Mouse (Mus musculus) embryonic fibroblast, embryonic 13.5 days (primary cell): ENCODE data around the gene Wfs1. TPM values are rescaled to one million over a fixed set of nuclear protein-coding genes. Genes with fewer than 3 reads are reported as not detected.

Experiments used
- H3K27ac ChIP-seq: 2 replicates; pipeline ENCODE4 v1.5.1; 2012; ENCODE audit warnings: low read length, control low read depth, inconsistent platforms; ENCODE audit not compliant: insufficient read depth
- H3K4me1 ChIP-seq: 2 replicates; pipeline ENCODE4 v1.6.1; 2011; ENCODE audit warnings: low read length; ENCODE audit not compliant: control insufficient read depth, insufficient read depth
- H3K4me3 ChIP-seq: 2 replicates; pipeline ENCODE4 v1.5.1; 2011; ENCODE audit warnings: mild to moderate bottlenecking, control low read depth, low read length; ENCODE audit not compliant: insufficient read depth
- CTCF ChIP-seq: IDR thresholded peaks from 2 replicates; pipeline ENCODE4 v1.5.1; 2011; ENCODE audit warnings: mild to moderate bottlenecking, control low read depth, low read length, moderate library complexity, borderline replicate concordance; ENCODE audit not compliant: insufficient read depth
- POLR2A ChIP-seq: IDR thresholded peaks from 2 replicates; pipeline ENCODE4 v1.6.1; 2011; ENCODE audit warnings: low read depth, mild to moderate bottlenecking, control low read depth, low read length, moderate library complexity
- polyA plus RNA-seq: library from polyadenylated mRNA; stranded (reverse); fragments of >200 nt; gene quantifications from 2 replicates; pipeline ENCODE4 v1.2.4, GENCODE M21; 2011; ENCODE audit warnings: low read depth; ENCODE audit not compliant: missing spikeins, insufficient read length

The Wfs1 gene
- polyA plus RNA-seq, 1 experiment = 23.7 TPM

DNA sequence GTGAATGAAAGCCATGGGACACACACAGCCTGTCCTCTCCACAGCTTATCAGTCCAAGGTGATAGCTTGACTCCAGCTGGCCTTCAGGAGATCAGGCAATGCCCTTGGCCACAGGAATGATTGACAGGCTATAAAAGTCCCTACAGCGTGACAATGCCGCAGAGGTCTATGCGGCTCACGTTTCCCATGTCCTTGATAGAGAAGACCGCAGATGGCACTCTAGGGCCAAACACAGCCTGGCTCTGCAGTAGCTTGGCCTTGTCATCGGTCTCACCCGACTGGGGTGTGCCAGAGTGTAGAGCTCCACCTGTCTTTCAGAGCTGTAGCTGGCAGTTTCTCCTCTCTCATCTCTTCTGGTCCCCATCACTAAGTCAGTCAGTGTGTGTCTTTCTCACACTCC lies 52.5 kb downstream of the Wfs1 start:
- no peak overlapping the region for H3K4me3 ChIP-seq
- no peak for TF ChIP-seq POLR2A
- no peak for TF ChIP-seq CTCF
- H3K27ac ChIP-seq = no peak overlapping the region
- no peaks in the 10 kb centered on the region for H3K4me1 ChIP-seq

DNA sequence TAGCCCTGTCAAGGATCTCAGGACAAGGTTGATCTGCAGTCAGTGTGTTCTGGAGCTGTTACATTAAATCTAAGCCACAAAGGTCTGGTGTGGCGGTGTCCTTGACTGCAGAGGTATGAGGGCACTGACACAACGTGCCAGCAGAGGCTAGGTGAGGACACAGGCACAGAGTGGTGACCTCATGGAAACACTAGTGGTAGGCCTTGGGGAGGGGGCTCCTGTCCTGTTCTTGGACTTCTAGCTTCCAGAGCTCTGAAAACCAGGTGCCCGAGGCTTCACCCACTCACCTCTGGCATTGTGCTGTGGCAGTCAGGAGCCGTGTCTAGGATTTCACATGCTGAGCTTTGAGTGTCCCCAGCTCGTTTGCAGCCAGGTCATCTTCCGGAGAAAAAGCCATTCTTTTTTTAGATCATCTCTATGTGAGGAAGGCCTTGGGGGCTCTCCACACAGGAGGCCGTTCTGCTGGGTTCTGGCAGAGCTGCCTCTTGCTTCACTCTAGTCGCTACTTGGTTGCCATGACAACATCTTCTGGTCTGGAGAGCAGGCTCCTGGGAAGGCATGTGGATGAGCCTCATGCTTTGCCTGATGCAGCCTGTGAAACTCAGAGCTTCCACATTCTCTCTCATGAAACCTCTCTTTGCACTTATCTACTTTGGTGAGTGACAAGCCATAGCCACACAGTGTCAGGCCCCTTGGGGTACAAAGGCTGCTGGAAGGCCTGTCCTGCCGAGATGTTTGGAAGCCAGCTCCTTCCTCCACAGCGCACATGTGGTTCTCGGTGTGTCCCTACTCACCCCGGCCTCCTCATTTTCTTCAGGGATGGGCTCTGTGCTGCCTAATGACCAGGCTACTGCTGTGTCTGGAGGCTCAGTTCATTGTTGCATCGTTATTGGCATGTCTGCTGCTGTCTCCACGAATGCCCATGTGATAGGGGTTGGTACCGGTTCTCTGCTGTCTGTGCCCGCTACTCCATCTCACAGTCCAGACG lies 53.2 kb downstream of the Wfs1 start:
- Histone ChIP-seq H3K27ac (no peak overlapping the region), H3K4me3 (no peak overlapping the region), H3K4me1 (no peaks in the 10 kb centered on the region)
- TF ChIP-seq CTCF = no peak
- no peak for TF ChIP-seq POLR2A

DNA sequence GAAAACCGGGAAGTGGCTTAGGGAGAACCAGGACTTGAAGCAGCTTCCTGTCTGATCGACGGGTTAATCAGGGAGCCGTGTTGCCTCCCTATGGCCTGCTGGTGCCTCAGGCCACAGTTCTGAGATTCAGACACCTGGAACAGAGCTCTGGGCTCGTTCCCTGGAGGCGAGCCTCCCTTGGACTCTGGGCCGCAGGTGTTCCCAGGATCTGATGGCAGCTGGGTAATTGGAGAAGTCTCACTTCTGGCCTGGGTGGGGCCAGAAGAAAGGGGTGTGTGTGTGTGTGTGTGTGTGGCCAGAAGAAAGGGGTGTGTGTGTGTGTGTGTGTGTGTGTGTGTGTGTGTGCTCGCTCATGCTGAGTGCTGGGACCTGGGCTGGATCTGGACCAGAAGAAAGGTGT lies 55.6 kb downstream of the Wfs1 start:
- Histone ChIP-seq H3K4me1 (no peaks in the 10 kb centered on the region), H3K27ac (no peak overlapping the region), H3K4me3 (no peak overlapping the region)
- TF ChIP-seq POLR2A (no peak), CTCF (no peak)

DNA sequence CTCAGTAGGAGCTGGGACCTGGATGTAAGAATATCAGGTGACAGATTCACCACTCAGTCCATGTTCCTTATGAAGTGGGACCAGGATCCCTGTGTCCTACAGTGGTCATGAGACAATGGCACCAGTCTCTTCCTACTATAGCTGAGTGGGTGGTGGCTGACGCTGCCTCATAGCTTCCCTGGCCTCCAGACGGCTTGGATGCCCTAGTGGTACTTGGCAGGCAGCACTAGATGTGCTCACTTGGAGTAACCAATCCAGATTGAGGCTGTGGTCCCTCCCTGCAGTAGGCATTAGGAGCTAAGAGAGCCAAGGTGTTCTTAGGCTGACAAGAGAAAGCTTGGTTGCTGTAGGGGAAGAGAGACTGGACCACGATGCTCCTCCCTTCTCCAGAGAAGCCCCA lies 59.6 kb downstream of the Wfs1 start:
- Histone ChIP-seq H3K4me1 (no peaks in the 10 kb centered on the region), H3K4me3 (no peak overlapping the region), H3K27ac (no peak overlapping the region)
- TF ChIP-seq CTCF (no peak), POLR2A (no peak)

DNA sequence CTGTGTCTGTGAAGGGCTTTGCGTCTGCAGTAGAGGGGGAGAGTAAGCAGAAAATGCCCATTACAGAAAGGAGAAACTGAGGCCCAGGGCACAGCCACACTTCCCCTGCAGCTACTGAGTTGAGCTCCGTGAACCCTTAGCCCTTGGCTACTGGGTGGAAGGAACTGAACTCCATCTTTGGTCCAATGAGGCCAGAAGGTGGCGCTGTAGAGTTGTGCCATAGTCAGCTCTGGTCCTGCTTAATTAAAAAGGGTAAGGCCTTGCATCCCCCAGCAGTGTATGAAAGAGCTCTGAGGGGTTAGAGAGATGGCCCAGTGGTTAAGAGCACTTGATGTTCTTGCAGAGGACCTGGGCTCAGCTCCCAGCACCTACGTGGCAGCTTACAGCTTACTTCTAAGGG lies 60.3 kb downstream of the Wfs1 start:
- no peak overlapping the region for H3K4me3 ChIP-seq
- no peak overlapping the region for H3K27ac ChIP-seq
- TF ChIP-seq CTCF (no peak), POLR2A (no peak)
- no peaks in the 10 kb centered on the region for H3K4me1 ChIP-seq

DNA sequence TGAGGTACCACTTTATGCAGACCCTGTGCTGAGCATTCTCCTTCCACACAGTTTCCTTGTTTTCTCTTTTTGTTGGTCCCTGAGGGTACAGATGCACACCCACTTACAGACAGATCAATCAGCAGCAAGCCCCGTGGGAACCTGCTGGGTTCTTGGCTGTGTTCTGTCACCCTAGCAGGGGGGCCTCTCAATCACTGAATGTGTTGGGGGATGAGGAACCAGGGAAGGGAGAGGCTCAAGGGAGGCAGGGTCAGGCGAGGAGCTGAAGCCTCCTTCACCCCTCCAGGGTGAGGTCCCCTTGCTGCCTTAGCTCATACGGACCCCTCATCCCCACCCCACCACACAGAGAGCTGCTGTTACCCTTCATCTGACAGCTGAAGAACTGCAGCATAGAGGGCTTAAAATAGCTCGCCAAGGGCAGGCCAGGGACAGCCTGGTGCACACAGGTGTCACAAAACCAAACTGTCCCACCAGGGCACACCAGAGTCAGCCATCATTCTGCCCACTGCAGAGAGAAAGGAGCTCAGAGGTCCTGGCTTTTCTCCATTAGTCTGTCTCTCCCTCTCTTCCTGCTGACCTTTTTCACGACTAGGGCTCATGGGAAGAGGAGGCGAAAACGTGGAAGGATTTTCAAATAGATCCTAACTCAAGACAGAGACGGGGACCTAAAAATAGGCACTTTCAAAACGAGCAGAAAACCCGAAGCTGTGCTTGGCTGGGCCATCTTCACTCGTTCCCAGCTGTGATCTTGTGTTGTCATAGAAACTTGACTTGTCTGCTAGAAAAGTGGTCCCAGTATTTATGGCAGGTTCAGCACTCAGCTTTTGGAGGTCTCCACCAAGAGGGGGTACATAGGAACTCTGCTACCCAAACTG lies 64.9 kb downstream of the Wfs1 start:
- no peak overlapping the region for H3K27ac ChIP-seq
- TF ChIP-seq CTCF (no peak), POLR2A (no peak)
- no peaks in the 10 kb centered on the region for H3K4me1 ChIP-seq
- no peak overlapping the region for H3K4me3 ChIP-seq

DNA sequence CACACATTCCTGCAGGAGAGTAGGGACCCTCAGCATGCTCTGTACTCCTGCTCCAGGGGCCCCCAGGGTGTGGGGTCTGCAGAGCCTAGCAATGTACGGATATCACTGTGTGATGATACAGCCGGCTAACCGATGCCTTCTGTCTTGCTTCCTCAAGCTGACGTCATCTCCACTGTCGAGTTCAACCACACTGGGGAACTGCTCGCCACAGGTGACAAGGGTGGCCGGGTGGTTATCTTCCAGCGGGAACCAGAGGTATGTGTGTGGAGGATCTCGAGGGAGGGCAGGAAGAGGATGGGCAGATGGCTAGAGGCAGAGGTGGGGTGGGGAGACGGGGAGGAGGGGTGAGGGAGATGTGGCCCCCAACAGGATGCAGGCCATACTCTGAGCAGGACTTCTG lies 66.2 kb downstream of the Wfs1 start:
- Histone ChIP-seq H3K4me1 (no peaks in the 10 kb centered on the region), H3K4me3 (no peak overlapping the region), H3K27ac (no peak overlapping the region)
- TF ChIP-seq CTCF = no peak
- no peak for TF ChIP-seq POLR2A

DNA sequence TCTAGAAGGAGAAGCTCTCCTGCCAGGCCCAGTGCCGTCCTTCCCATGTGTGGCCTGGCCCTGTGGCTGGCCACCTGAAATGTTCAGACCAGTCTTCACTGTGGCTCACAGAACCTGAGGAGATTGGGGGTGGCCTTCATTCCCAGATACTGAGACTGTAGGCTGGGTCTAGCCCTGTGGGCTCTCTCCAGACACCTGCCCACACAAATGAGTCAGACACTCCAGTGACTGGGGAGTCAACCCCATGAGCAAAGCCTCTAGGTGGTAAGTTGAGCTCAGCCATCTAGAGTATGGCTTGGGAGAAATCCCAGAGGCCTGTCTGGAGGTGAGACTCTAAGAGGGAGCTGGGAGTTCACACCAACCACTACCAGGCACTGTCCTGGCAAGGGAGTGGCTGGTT lies 67.1 kb downstream of the Wfs1 start:
- TF ChIP-seq POLR2A (no peak), CTCF (no peak)
- Histone ChIP-seq H3K4me3 (no peak overlapping the region), H3K4me1 (no peaks in the 10 kb centered on the region), H3K27ac (no peak overlapping the region)

DNA sequence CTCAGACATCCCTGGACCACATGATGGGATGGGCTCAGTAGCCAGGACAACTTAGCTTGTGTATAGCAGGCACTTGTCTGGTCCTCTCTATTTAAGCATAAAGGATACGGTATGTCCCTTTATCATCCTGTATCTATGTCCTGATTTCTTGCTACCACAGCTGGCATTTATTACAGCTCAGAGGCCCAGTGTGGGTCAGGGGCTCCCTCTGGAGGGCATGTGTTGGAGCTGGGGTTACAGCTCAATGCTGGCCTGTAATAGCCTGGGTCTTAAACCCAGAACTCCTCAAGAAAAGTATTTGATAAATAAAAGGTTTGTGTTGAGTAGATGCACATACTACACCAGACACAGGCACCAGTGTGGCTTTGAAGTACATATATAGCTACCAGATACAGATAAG lies 68.9 kb downstream of the Wfs1 start:
- Histone ChIP-seq H3K4me3 (no peak overlapping the region), H3K27ac (no peak overlapping the region), H3K4me1 (no peaks in the 10 kb centered on the region)
- TF ChIP-seq POLR2A (no peak), CTCF (peak; percentile 51; the same call in 1 of the 2 replicates)
